Mouse (Mus musculus) liver, embryonic 11.5 days (tissue): ENCODE results near the gene Cpa1. TPM values are rescaled to one million over a fixed set of nuclear protein-coding genes. Genes with fewer than 3 reads are reported as not detected.

Experiments
- polyA plus RNA-seq: library from polyadenylated mRNA; unstranded; fragments of >200 nt; fragmentation: Nextera tagmentation; extraction: Ambion mirVana; gene quantifications from 2 replicates; pipeline ENCODE4 v1.2.1, GENCODE M21; 2014

The Cpa1 gene
- polyA plus RNA-seq, 1 experiment from 2014 or later: 0.69 TPM

Other genes with a start within 250 kb of the Cpa1 start
- gene Zc3hc1, start 248.2 kb upstream of the Cpa1 start, polyA plus RNA-seq: 64.6 and 68.5 TPM in 2 replicates
- gene Klhdc10, start 237.3 kb upstream of the Cpa1 start, polyA plus RNA-seq: 19.2 and 20.8 TPM in 2 replicates
- 44.2 and 49.2 TPM in 2 replicates for gene Tmem209, start 129.4 kb upstream of the Cpa1 start, polyA plus RNA-seq
- gene Ssmem1, start 129.4 kb upstream of the Cpa1 start, polyA plus RNA-seq: 0.18 TPM in 1 of 2 replicates, not detected in the other
- 1.7 and 1.9 TPM in 2 replicates for gene Cpa2, start 97.6 kb upstream of the Cpa1 start, polyA plus RNA-seq
- 0.44 and 0.45 TPM in 2 replicates for gene Cpa4, start 70.8 kb upstream of the Cpa1 start, polyA plus RNA-seq
- gene Cpa5, start 28.2 kb upstream of the Cpa1 start, polyA plus RNA-seq: 0.14 TPM in 1 of 2 replicates, not detected in the other
- gene Cep41, start 54.5 kb downstream of the Cpa1 start, polyA plus RNA-seq: 12.0 and 14.3 TPM in 2 replicates
- gene Mest, start 84.3 kb downstream of the Cpa1 start, polyA plus RNA-seq: 800 and 828 TPM in 2 replicates